In genomic region chr7:19633855-19634254, GRCm38 (mm10) we compare ENCODE assay signal across 36 mouse cellular contexts. TPM values are rescaled to one million over a fixed set of nuclear protein-coding genes. Genes with fewer than 3 reads are reported as not detected.
"Had no signal": no experiment of that assay in that cellular context is flagged by ENCODE, and none has a peak within 500 bp of the region (broad histone marks: within the 10 kb centered on the region; RNA-seq: fewer than 3 reads in every experiment).

No protein-coding gene starts in this region.

- H3K27me3 ChIP-seq: heart, embryonic 12.5 days; intestine, embryonic 15.5 days; limb, embryonic 12.5 days; liver, embryonic 15.5 days had no signal

- DNase-seq: heart, postnatal 10 days; heart, postnatal 4 days; kidney, adult 18-20 months; kidney, adult 8-10 months; kidney, postnatal 10 days; kidney, postnatal 25 days; kidney, postnatal 4 days; lung, adult 18-20 months had no signal

- H3K9me3 ChIP-seq: heart, embryonic 12.5 days; hindbrain, embryonic 10.5 days; hindbrain, embryonic 12.5 days; intestine, embryonic 15.5 days; limb, embryonic 10.5 days; limb, embryonic 12.5 days; liver, embryonic 15.5 days had no signal

- H3K27ac ChIP-seq: hindbrain, embryonic 10.5 days; hindbrain, embryonic 12.5 days; hindbrain, embryonic 14.5 days; intestine, embryonic 15.5 days; layer of hippocampus, adult 2 months; left cerebral cortex, adult 2 months; limb, embryonic 10.5 days; limb, embryonic 12.5 days had no signal

- ATAC-seq: hindbrain, embryonic 16.5 days; inflammation-experienced regulatory T-cells, adult 6 months; intestine, embryonic 15.5 days; intestine, postnatal 0 days had no signal

- H3K4me1 ChIP-seq: heart, embryonic 12.5 days; intestine, embryonic 15.5 days had no signal

- H3K9ac ChIP-seq: heart, embryonic 12.5 days; hindbrain, embryonic 12.5 days; hindbrain, embryonic 14.5 days; intestine, embryonic 15.5 days; limb, embryonic 12.5 days; liver, embryonic 15.5 days had no signal

- H3K4me3 ChIP-seq: heart, embryonic 12.5 days; hindbrain, embryonic 10.5 days; hindbrain, embryonic 12.5 days; intestine, embryonic 15.5 days; layer of hippocampus, adult 2 months; left cerebral cortex, adult 2 months; limb, embryonic 10.5 days; limb, embryonic 12.5 days; liver, embryonic 15.5 days had no signal

- H3K4me2 ChIP-seq: heart, embryonic 12.5 days; hindbrain, embryonic 12.5 days; hindbrain, embryonic 14.5 days; intestine, embryonic 15.5 days; limb, embryonic 12.5 days had no signal

RNA-seq across cellular contexts. Expression of gene Apoc2, which starts 43.9 kb away (rescaled TPM):
- total RNA-seq: gastrocnemius, adult 8-10 months; gastrocnemius, postnatal 25 days; heart, postnatal 25 days; layer of hippocampus, adult 2 months; layer of hippocampus, postnatal 10 days; layer of hippocampus, postnatal 25 days; left cerebral cortex, adult 2 months; left cerebral cortex, postnatal 14 days; left cerebral cortex, postnatal 36 days had no signal
- polyA plus RNA-seq: hindbrain, embryonic 12.5 days; hindbrain, embryonic 14.5 days; hindbrain, embryonic 16.5 days; inflammation-experienced regulatory T-cells, adult 6 months; limb, embryonic 12.5 days had no signal

RNA-seq across cellular contexts. Expression of gene Gm44805, which starts 47.4 kb away (rescaled TPM):
- total RNA-seq: gastrocnemius, adult 18-20 months; gastrocnemius, adult 8-10 months; gastrocnemius, postnatal 25 days; gastrocnemius, postnatal 4 days; granulocyte monocyte progenitor cell, adult 5-6 weeks; heart, adult 8-10 months; heart, postnatal 10 days; heart, postnatal 25 days; heart, postnatal 4 days; layer of hippocampus, adult 2 months; layer of hippocampus, postnatal 10 days; layer of hippocampus, postnatal 25 days; left cerebral cortex, adult 2 months; left cerebral cortex, postnatal 14 days; left cerebral cortex, postnatal 36 days had no signal
- polyA plus RNA-seq: heart, embryonic 12.5 days; heart, embryonic 14.5 days; hindbrain, embryonic 10.5 days; hindbrain, embryonic 12.5 days; hindbrain, embryonic 14.5 days; hindbrain, embryonic 16.5 days; inflammation-experienced regulatory T-cells, adult 6 months; kidney, embryonic 14.5 days; kidney, embryonic 16.5 days; limb, embryonic 10.5 days; limb, embryonic 12.5 days; limb, embryonic 14.5 days had no signal
